12 mouse cellular contexts compared by ENCODE assay signal in the genomic region with DNA sequence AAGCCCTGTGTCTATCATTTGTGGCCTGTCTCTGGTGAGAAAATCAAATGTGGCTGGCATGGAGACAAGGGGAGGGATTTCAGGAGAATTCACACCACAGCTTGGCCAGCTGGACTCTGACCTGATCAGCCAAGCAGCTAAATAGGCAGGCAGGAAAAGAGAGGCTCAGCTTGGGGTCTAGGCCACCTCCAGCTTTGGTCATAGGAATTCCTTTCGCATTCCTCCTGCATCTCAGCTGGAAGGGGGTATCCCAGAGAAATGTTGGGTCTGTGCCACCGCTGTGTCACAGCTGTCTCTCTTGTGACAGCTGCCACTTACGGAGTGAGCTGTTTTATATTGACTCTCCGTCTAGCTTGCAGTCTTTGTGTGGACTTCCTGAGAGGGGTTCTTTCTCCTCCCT. TPM values are rescaled to one million over a fixed set of nuclear protein-coding genes. Genes with fewer than 3 reads are reported as not detected.
DNase-seq lines count a peak whose midpoint lies in the region; ATAC-seq and TF ChIP-seq lines count a peak whose summit lies in the region.
"Had no signal": no experiment of that assay in that cellular context is flagged by ENCODE, and none has a peak within 500 bp of the region (broad histone marks: within the 10 kb centered on the region; RNA-seq: fewer than 3 reads in every experiment).

No protein-coding gene starts in this region.

- 0 out of 2 replicates have a peak, but pooled peaks have one; percentile 32 for ATAC-seq in heart, embryonic 16.5 days (replicated peaks; ENCODE audit: extremely low read depth, insufficient read depth, low FRiP score)
- ATAC-seq in forebrain, postnatal 0 days: no peak
- 0 out of 2 replicates have a peak, but pooled peaks have one; percentile 53 for ATAC-seq in limb, embryonic 15.5 days (ENCODE audit: insufficient number of reproducible peaks, low FRiP score, low TSS enrichment, low read depth)
- no peak for ATAC-seq in erythroid progenitor cell, adult 5-6 weeks (replicated peaks; ENCODE audit: low FRiP score, poor library complexity, severe bottlenecking)
- no peak for ATAC-seq in activated CD4-positive, CD25-positive, alpha-beta regulatory T cell, adult 4 months

- H3K4me2 ChIP-seq in heart, embryonic 16.5 days (ENCODE audit: low read depth, low read length): no peak overlapping the region
- H3K4me2 ChIP-seq in forebrain, postnatal 0 days (ENCODE audit: low read depth): no peak overlapping the region
- H3K4me2 ChIP-seq in limb, embryonic 15.5 days: no peak overlapping the region

- 8% methylated on average over 4 of the region's 4 CpGs for WGBS in heart, embryonic 16.5 days
- WGBS in forebrain, postnatal 0 days: 20% methylated on average over 4 of the region's 4 CpGs
- 46% methylated on average over 4 of the region's 4 CpGs for WGBS in limb, embryonic 15.5 days

- DNase-seq in heart, adult 8-10 months (ENCODE audit: low spot score): no peak
- peak; percentile 67 for DNase-seq in brain, embryonic 14.5 days (ENCODE audit: low read depth)
- DNase-seq in forebrain, postnatal 0 days: peak; percentile 24
- no peak for DNase-seq in layer of hippocampus, adult 2 months (ENCODE audit: low spot score in 2 of 2)
- DNase-seq: adrenal gland, postnatal 36 days; layer of hippocampus, adult 9-11 months; thymus, postnatal 25 days had no signal

- no peak for TF ChIP-seq POLR2A in brain, embryonic 14.5 days (IDR thresholded peaks at IDR 0.05; ENCODE audit: borderline replicate concordance, extremely low read depth, insufficient read depth, insufficient read length, poor library complexity, severe bottlenecking)

- H3K9me3 ChIP-seq in heart, embryonic 16.5 days (replicated peaks; ENCODE audit: control insufficient read depth, low read length): no peaks in the 10 kb centered on the region
- H3K9me3 ChIP-seq in forebrain, postnatal 0 days (ENCODE audit: low read length): no peaks in the 10 kb centered on the region
- no peaks in the 10 kb centered on the region for H3K9me3 ChIP-seq in limb, embryonic 15.5 days

- H3K4me1 ChIP-seq in heart, embryonic 16.5 days (ENCODE audit: control insufficient read depth, insufficient read depth, low read length): peaks cover 10% of the 10 kb centered on the region; the same call in 1 of the 2 replicates
- H3K4me1 ChIP-seq in forebrain, postnatal 0 days (ENCODE audit: insufficient read depth): no peaks in the 10 kb centered on the region
- peaks cover 3% of the 10 kb centered on the region for H3K4me1 ChIP-seq in limb, embryonic 15.5 days

- no peaks in the 10 kb centered on the region for H3K27me3 ChIP-seq in heart, embryonic 16.5 days (ENCODE audit: control insufficient read depth, insufficient read depth, low read length)
- H3K27me3 ChIP-seq in forebrain, postnatal 0 days (ENCODE audit: insufficient read depth, low read length): no peaks in the 10 kb centered on the region
- H3K27me3 ChIP-seq in limb, embryonic 15.5 days: no peaks in the 10 kb centered on the region
- H3K27me3 ChIP-seq: CH12.LX had no signal

- no peak overlapping the region for H3K27ac ChIP-seq in heart, embryonic 16.5 days (ENCODE audit: low read length)
- H3K27ac ChIP-seq in forebrain, postnatal 0 days (ENCODE audit: low read depth, low read length): no peak overlapping the region
- H3K27ac ChIP-seq in limb, embryonic 15.5 days: no peak overlapping the region
- H3K27ac ChIP-seq in layer of hippocampus, adult 2 months: no peak overlapping the region; the same call in 1 of the 2 replicates

- no peak overlapping the region for H3K4me3 ChIP-seq in heart, embryonic 16.5 days (ENCODE audit: low read length)
- no peak overlapping the region for H3K4me3 ChIP-seq in forebrain, postnatal 0 days (ENCODE audit: low read depth, low read length)
- H3K4me3 ChIP-seq in limb, embryonic 15.5 days: no peak overlapping the region
- no peak overlapping the region for H3K4me3 ChIP-seq in layer of hippocampus, adult 2 months

- no peaks in the 10 kb centered on the region for H3K36me3 ChIP-seq in heart, embryonic 16.5 days (ENCODE audit: control insufficient read depth, insufficient read depth)
- H3K36me3 ChIP-seq in forebrain, postnatal 0 days (ENCODE audit: insufficient read depth): no peaks in the 10 kb centered on the region
- no peaks in the 10 kb centered on the region for H3K36me3 ChIP-seq in limb, embryonic 15.5 days

- no peak overlapping the region for H3K9ac ChIP-seq in heart, embryonic 16.5 days (ENCODE audit: low read length)
- H3K9ac ChIP-seq in forebrain, postnatal 0 days: no peak overlapping the region
- no peak overlapping the region for H3K9ac ChIP-seq in limb, embryonic 15.5 days

- no peak for TF ChIP-seq CTCF in brain, embryonic 14.5 days (IDR thresholded peaks at IDR 0.05; ENCODE audit: borderline replicate concordance, extremely low read depth, insufficient read depth, insufficient read length)
- no peak for TF ChIP-seq CTCF in forebrain, postnatal 0 days (IDR thresholded peaks at IDR 0.05; ENCODE audit: low read depth)
- no peak for TF ChIP-seq CTCF in layer of hippocampus, adult 2 months (conservative IDR thresholded peaks at IDR 0.05)

RNA-seq across cellular contexts. Expression of a gene that starts 8.0 kb away (rescaled TPM):
- polyA plus RNA-seq in heart, embryonic 16.5 days (2015; fragmentation: Nextera tagmentation; extraction: Ambion mirVana): not detected in 2 replicates
- under 1 TPM in 2 of 4 experiments, not detected in 2; 0.16 to 0.22 TPM for total RNA-seq in heart, adult 8-10 months (2022)
- not detected in 2 replicates for polyA plus RNA-seq in brain, embryonic 14.5 days (2012; rRNA removed)
- not detected in 2 replicates for total RNA-seq in forebrain, postnatal 0 days (2014; rRNA removed)
- polyA plus RNA-seq in forebrain, postnatal 0 days (2015; fragmentation: Nextera tagmentation; extraction: Ambion mirVana): not detected in 2 replicates
- polyA plus RNA-seq in limb, embryonic 15.5 days (2015; fragmentation: Nextera tagmentation; extraction: Ambion mirVana): 0.41 and 0.70 TPM in 2 replicates
- total RNA-seq in erythroid progenitor cell, adult 5-6 weeks (2015; ENCODE audit: low replicate concordance): not detected in 2 replicates
- total RNA-seq in erythroid progenitor cell, adult 5-6 weeks (2017; ENCODE audit: low replicate concordance): not detected in 2 replicates
- polyA plus RNA-seq in activated CD4-positive, CD25-positive, alpha-beta regulatory T cell, adult 4 months (2017; shearing (Covaris generic)): not detected
- under 1 TPM; 0.38 to 0.54 TPM for total RNA-seq in layer of hippocampus, adult 2 months (2021)
- total RNA-seq: adrenal gland, postnatal 36 days; CH12.LX had no signal

RNA-seq across cellular contexts. Expression of a gene that starts 48.2 kb away (rescaled TPM):
- polyA plus RNA-seq in heart, embryonic 16.5 days (2015; fragmentation: Nextera tagmentation; extraction: Ambion mirVana): 14.7 and 15.8 TPM in 2 replicates
- total RNA-seq in heart, adult 8-10 months (2022): 10 to 100 TPM; 28.9 to 35.2 (median 30.0) TPM
- polyA plus RNA-seq in brain, embryonic 14.5 days (2012; rRNA removed): 36.2 and 44.6 TPM in 2 replicates
- 94.1 and 118 TPM in 2 replicates for total RNA-seq in forebrain, postnatal 0 days (2014; rRNA removed)
- polyA plus RNA-seq in forebrain, postnatal 0 days (2015; fragmentation: Nextera tagmentation; extraction: Ambion mirVana): 41.4 and 61.8 TPM in 2 replicates
- polyA plus RNA-seq in limb, embryonic 15.5 days (2015; fragmentation: Nextera tagmentation; extraction: Ambion mirVana): 28.5 and 30.7 TPM in 2 replicates
- 54.8 and 63.7 TPM in 2 replicates for total RNA-seq in erythroid progenitor cell, adult 5-6 weeks (2015; ENCODE audit: low replicate concordance)
- total RNA-seq in erythroid progenitor cell, adult 5-6 weeks (2017; ENCODE audit: low replicate concordance): 44.2 and 46.7 TPM in 2 replicates
- under 1 TPM in 1 of 2 experiments, not detected in 1; 0.16 TPM for polyA plus RNA-seq in activated CD4-positive, CD25-positive, alpha-beta regulatory T cell, adult 4 months (2017; shearing (Covaris generic))
- total RNA-seq in layer of hippocampus, adult 2 months (2021): 100 to 1,000 TPM; 279 to 289 TPM

Comparison
In these comparisons a context has a peak if more than half of its experiments do, and no peak if none do; other contexts are left out.
1. ATAC-seq: peak in heart, embryonic 16.5 days (single experiment) and limb, embryonic 15.5 days (single experiment); none in forebrain, postnatal 0 days (single experiment), erythroid progenitor cell, adult 5-6 weeks (single experiment) and activated CD4-positive, CD25-positive, alpha-beta regulatory T cell, adult 4 months (single experiment).
2. DNase-seq: peak in brain, embryonic 14.5 days (single experiment) and forebrain, postnatal 0 days (single experiment); none in heart, adult 8-10 months (single experiment) and layer of hippocampus, adult 2 months (0 of 2).
3. RNA of a gene that starts 48.2 kb away (polyA plus RNA-seq): 41.4 to 61.8 TPM in forebrain, postnatal 0 days, 36.2 to 44.6 TPM in brain, embryonic 14.5 days, 28.5 to 30.7 TPM in limb, embryonic 15.5 days and 14.7 to 15.8 TPM in heart, embryonic 16.5 days; 0.16 TPM in activated CD4-positive, CD25-positive, alpha-beta regulatory T cell, adult 4 months; every median in the first group is over 10 times any median in the second.